Mouse (Mus musculus) layer of hippocampus, adult 9-10 months (tissue): ENCODE results near the gene Peli2.

ENCODE experiments used
- DNase-seq: peaks from one replicate; pipeline ENCODE4 v3.0.0; 2022; ENCODE audit warnings: low spot score

Peli2 gene

GRCm38 (mm10) chr14:48224861-48225300, 104.3 kb downstream of the Peli2 start:
- no peak for DNase-seq

DNA sequence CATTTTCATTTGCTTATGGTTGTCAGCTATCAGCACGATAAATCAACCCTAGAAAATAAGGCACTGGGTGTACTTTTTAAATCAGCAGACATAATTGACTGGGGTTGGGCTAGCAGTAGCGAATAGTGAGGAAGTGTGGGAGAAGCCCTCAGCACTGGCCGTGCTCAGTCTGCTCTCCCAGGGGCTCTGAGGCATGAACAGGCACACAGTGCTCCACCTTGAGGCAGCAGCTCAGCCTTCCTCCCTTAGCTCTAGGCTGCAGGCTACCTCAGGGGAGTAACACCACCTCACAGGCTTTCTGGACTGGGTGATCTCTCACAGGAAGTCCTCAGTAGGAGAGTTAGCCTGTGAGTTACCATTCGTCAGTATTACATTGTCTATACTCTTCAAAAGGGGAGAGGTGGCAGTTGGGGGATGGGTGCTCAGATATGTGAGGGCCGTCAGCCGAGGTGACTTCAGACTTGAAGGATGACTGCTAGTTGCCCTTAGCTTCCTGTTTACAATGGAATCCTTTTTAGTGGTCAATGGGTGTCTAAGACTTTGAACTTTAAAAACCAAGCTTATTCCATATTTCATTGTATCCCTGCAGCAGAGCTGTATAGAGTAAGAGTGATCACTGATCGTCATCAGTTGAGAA, 105.3 kb downstream of the Peli2 start:
- DNase-seq: no peak

DNA sequence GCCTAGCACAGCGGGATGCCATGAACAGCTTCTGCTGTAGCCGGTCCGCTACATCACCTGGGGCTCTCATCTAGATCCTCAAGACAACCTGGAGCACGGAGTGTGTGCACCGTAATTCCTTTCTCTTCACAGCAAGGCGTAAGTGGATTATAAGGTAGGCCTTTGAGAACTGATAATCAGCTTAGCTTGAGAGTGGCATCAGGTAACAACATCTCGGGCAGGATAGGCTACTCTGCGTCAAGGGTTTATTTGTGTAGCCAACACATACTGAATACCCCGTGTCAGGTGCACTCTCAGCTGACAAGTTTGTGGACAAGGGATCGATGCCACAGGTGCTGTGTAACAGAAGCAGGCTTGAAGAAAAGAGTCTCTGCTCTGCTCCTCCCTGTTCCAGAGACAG, 106.1 kb downstream of the Peli2 start:
- DNase-seq: no peak

DNA sequence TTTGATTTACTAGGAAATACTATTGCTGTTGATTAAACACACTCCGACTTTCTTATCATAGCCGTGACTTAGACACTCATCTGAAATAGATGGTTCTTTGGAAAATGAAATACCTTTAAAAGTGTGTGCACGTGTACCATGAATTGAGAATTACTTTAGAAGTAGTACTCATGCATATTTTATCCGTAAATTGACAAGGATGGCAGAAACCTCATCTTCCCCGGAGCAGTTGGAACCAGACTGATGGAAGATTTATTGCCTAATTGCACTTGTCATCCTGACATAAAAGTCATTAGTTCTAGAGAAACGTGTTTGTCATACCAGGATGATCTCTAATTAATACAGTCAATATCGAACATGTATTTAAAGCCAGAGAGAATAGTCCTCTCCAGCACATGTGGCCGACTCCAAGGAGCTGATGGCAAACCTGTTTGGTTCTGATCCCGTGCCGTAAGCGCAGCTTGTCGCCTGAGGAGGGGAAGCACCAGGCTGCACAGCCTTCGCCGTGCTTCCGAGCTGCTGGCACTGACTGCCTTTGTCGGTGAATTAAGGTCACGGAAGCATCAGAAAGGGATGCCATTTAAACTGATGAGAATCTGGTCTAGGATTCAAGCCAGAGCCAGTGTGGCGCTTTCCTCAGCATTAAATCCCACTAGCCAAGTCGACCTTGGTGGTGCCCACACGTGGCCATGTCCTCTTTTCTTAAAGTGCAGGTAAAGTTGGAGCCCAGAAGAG, 114.3 kb downstream of the Peli2 start:
- DNase-seq: no peak

- DNase-seq: no peak
Measured at GRCm38 (mm10) chr14:48241335-48241734, 120.7 kb downstream of the Peli2 start.

- no peak for DNase-seq
Measured at GRCm38 (mm10) chr14:48246236-48246635, 125.6 kb downstream of the Peli2 start.

DNA sequence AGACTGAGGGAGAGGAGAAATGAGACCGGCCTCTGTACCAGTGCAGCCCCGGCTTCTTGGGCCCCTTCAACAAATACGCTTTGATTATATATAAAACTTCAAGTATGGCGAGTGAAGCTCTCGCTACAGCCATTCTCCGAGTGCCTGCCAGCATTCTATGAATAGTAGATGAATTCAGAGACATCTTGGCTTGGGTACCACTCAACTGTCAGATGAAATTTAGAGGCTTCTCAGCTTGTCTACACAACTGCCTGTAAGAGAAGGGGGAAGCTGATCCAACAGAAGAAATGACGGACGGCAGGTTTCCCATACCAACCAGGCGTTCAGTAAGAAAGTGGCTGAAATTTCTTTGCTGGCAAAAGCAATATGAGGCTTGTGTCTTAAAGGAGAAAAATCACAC, 126.3 kb downstream of the Peli2 start:
- no peak for DNase-seq

- DNase-seq: no peak
Measured at GRCm38 (mm10) chr14:48249459-48249858, 128.8 kb downstream of the Peli2 start.

DNA sequence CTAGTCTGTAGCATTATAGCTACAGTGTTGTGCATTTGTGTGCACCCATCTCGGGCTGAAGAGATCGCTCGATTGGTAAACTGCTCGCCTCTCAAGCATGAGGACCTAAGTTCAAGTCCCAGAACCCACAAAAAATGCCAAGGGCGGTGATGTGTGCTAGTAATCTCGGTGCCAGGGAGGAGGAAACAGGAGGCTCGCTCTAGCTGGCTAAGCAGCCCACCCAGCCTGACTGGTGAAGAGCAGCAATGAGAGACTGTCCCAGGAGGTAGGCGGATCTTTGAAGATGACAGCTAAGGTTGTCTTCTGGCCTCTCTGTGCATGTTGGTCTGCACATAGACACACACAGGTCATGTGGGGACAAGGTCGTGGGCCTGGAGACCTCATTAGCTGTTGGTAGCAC, 129.3 kb downstream of the Peli2 start:
- no peak for DNase-seq

DNA sequence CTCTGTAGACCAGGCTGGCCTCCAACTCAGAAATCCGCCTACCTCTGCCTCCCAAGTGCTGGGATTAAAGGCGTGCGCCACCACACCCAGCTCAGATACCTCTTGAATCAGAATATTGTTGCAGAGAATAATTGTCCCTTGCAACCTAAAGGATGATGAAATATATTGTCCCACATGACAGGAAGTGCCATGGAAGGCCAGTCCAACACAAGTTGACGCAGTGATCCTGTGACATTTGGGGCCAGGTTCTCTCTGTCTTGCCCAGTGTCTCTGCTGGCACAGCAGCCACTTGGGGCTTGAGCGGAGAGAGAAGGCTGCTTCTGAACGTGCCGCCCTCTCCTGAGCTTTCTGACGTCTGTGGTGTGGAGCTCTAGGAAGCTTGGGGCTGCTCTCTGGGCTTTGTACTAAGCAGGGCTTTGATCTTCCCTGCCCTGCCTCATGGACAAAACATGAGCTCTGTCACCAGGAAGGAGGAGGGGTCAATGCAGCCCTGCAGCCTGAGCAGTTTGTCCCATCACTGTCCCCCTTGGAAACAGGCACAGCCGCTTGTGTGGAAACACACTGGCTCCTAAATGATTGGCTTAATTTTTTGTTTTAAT, 130.9 kb downstream of the Peli2 start:
- no peak for DNase-seq

DNA sequence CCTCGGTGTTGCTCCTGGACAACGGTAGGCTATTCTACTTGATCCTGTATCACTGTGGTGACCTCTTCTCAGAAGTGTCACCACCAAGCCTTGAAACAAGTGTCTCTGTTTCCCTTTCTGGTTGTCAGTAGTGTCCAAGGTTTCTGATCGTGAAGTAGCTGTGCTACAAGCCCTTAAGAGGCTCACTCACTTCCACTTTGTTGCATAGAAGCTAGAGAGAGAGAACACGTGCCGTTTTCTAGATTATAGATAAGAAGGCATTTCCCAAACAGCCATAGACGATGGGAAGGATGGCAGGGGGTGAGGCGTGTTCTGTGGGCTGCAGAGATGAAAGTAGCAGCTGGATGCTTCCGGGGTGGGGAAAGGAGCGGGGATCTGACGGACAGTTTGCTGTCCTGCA, 132.6 kb downstream of the Peli2 start:
- DNase-seq: no peak

DNA sequence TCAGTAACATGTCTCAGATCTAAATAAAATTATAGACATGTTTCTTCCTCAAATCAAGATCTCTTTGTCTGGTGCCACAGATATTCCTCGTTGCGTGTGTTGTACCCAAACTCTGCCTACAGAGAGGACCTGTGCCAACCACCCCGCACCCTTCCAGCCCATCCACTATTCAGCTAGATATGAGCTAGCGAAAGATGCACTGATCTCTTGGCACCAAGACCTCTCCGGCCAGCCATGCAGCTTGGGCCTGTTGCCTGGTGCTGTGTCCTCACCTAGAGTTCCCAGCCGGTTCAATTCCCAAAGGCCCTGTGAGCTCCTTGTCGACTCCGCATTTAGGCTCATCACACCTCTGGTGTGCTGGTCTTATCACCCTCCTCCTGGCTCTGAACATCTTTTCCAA, 134.1 kb downstream of the Peli2 start:
- no peak for DNase-seq

GRCm38 (mm10) chr14:48255290-48255689, 134.7 kb downstream of the Peli2 start:
- DNase-seq: no peak

- no peak for DNase-seq
Measured at GRCm38 (mm10) chr14:48257759-48258158, 137.1 kb downstream of the Peli2 start.

GRCm38 (mm10) chr14:48258696-48259366, 138.2 kb downstream of the Peli2 start:
- DNase-seq: no peak

DNA sequence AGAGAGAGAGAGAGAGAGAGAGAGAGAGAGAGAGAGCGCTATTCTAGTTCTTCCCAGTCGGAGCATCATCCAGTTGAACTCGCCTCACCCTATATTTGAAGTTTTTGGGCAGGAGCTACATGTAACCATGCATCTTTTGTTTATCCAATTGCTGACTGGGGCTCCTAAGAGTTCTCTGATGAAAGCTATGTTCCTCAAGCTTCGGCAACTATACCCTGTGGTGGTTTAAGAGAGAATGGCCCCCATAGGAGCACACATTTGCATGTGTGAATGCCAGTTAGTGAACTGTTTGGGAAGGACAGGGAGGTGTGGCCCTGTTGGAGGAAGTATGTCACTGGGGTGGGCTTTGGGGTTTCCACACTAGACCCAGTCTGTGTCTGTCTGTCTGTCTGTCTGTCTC, 142.5 kb downstream of the Peli2 start:
- DNase-seq: no peak

GRCm38 (mm10) chr14:48266710-48267109, 146.1 kb downstream of the Peli2 start:
- DNase-seq: no peak

DNA sequence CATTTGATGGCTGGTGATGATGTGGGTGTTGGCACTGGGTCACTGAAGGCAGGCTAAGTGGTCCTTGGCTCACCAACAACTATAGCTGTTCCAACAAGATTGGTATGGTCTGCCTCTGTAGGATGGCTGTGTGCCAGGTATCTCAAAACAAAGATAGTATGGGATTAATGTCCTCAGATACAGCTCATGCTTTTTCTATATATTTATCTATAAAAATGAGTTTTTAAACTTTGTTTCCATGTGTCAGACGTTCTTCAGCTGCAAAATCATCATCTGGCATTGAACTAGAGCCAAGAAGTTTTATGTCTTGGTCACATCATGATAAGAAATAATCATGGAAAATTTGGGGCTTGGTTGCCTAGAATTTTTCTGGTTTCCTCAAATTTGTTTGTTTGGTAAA, 157.7 kb downstream of the Peli2 start:
- DNase-seq: no peak

GRCm38 (mm10) chr14:48286949-48287348, 166.3 kb downstream of the Peli2 start:
- DNase-seq: no peak

DNA sequence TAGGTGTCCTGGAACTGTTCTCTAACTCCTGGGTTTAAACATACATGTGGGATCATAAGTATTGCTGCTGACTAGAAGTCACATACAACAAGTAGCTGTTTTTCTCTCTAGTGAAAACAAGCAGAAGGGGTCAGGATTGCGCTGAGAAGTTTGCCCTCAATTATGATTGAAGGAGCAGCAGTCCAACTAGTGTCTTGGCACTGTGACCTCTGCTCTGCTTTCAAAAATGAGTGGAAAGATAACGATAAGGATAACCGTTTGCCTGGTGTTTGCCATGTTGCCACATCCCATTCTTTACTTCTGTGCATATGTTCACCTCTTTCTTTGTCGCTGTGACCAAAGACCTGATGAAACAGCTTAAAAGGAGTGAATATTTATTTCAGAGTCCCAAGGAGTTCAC, 167.0 kb downstream of the Peli2 start:
- DNase-seq: no peak

- no peak for DNase-seq
Measured at GRCm38 (mm10) chr14:48288600-48288999, 168.0 kb downstream of the Peli2 start.

DNA sequence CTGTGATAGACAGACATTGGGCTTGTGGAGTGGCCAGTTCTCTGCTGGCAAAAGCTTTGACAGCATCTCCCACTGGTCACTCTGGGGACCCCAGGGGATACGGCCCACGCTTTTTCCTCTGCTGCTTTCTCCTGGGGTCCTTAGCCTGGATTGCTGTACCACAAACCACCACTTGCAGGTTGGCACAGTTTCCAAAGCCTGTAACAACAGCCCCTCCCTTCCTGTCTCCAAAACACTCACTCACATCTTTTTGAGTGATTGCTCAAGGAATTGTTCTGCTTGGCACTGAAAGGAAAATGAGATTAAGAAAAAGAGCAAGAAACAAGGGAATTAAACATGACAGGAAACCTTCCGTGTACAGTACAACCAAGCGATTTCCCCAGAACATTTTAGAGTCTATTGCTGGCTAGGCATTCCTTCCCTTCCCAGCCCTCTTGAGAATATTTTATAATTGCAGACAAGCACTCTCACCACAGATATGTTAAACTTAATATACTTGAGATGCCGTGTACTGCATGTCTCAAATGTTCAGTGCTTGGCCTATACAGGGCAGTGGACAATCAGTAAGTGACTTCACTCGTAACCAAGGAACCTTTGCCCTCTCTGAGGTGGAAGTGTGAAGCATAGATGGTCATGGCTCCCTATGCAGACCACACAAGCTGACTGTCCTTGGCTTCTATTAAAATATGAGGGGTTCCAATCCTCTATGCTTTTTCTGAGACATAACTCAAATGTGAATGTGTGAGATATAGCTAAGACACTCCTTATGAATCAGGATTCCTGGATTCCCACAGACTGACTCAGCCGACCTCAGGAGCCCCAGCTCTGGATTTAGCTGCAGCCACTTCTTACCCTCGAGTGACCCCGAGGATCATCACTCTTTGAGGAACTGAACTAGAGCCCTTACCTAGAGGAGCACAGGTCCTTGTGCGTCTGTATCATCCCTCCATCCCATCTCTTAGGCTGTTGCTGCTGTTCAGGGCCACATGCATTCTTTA, 169.3 kb downstream of the Peli2 start:
- no peak for DNase-seq
